Mouse (Mus musculus) kidney, postnatal 10 days (tissue): Measurements from ENCODE around the gene Tomm6.
A peak's percentile ranks its signal among the peaks of the same experiment; 100 is the strongest.

ENCODE experiments used
- DNase-seq: peaks from one replicate; pipeline ENCODE4 v3.0.0; 2021; ENCODE audit warnings: mixed read lengths

Gene Tomm6

DNA sequence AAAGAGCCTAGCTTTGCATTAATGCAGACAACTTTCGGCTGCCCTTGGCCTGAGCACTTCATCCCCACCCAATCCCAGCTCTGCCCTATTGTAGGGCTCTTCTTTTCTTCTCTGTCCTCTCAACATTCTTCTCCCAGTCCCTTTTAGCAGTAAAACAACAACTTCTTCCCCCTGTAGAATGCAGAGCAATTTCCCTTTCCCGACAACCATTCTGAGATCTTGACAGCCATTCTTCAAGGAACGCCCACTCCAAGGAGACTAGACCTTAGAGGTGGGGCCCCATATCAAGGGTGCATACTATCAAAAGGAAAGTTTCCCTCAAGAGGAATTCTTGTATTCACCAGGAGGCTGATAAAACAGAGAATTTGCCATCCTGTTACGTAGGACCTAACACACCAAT lies 39.2 kb downstream of the Tomm6 start:
- DNase-seq: no peak

DNA sequence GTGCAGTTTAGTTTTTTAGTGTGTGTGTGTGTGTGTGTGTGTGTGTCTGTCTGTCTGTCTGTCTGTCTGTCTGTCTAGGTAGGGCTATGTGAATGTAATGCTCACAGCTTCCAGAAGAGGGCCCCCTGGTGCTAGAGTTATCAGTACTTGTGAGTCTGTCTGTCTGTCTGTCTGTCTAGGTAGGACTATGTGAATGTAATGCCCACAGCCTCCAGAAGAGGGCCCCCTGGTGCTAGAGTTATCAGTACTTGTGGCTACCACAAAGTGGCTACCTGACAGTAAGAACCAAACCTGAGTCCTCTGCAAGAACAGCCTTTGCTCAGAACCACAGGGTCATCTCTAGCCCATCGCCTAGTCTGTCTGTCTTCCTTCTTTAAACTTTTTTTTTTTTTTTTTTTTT lies 41.5 kb downstream of the Tomm6 start:
- peak; percentile 82 for DNase-seq

DNA sequence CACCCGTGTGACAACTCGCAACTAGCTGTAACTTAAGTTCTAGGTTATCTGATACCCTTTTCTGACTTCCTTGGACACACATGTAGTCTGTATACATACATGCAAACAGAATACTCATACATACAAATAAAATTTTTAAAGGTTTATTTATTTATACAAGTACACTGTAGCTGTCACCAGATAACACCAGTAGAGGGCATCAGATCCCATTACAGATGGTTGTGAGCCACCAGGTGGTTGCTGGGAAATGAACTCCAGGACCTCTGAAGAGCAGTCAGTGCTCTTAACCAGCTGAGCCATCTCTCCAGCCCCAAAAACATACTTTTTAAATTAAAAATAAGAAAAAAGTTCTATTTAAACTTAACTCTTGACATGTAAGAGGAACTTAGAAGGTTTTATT lies 45.2 kb downstream of the Tomm6 start:
- no peak for DNase-seq
